Mouse (Mus musculus): ENCODE measurements at regions not wholly inside any gene's neighbourhood (a gene's known extent, or its start where the extent isn't known, plus 50 kb on each side); places are given as distances from the start of the nearest gene placed in this dataset.
"Not testable (repeated sequence)": the region's sequence is repeated elsewhere in the genome, so short reads cannot be mapped to it uniquely, and the experiment has no call there.

GRCm38 (mm10) chr14:17556458-17556857, 103.6 kb upstream of the Thrb start:
- DNase-seq (ENCODE audit: low read depth, low spot score), result no peak

DNA sequence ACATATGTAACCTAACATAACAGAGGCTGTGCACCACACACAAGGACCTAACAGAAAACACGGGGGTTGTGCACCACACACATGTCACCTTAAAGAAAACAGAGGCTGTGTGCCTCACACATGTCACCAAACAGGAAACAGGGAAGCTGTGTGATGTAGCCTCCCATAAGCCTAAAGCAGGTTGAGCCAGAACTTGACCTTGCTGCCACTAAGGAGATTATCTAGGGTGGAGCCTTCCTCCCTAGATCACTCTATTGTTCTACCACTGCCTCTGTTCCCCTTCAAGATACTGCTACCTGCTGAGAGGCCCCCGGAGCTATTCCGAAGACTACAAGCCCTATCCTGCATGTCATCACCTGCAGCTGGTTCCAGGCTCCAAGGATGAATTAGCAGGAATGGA, 100.1 kb upstream of the Thrb start:
- DNase-seq (ENCODE audit: low read depth, low spot score), result not testable (repeated sequence)

DNA sequence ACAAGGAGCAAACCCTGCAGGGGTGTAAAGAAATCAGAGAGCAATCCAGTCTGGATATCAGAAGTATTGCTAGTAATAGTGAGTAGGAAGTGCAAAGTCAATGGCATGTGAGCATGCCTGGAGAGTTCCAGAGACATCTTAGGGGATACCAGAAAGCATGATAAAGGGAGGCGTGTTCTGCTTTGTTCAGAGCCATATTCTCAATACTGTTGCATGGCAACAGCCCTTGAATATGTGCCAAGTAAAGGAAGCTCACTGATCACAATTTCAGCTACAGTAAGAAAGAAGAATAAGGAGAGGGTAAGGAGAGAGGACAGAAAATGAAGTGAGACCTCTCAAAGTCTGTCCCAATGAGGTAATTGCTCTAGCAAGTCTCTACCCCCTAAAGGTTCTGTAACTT, 92.1 kb upstream of the Thrb start:
- DNase-seq (ENCODE audit: low read depth, low spot score), result no peak

DNA sequence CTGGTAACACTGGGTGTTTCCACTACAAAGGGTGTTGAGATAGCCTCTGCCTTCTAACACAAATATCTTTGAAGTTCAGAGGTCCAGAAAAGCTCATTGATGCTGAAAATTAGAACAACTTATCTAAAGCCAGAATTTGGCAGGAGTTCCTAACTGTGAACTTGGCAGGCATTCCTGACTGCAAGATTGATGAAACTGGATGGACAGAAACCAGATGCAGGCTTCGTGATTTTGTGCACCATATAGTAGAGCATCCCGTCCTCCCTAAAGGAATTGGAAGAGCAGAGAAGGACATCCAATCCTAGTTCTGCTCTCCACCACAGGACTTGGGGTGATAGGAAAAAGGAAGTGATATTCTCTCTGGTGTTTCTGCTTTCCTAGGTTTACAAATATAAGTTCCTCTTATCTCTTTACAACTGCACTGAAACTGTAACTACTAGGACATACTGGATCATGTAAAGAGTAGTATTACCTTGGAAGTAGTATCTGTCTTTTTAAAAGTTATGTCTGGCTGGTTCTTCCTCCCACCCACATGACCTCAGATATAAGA, 90.9 kb upstream of the Thrb start:
- DNase-seq (ENCODE audit: low read depth, low spot score), result no peak

DNA sequence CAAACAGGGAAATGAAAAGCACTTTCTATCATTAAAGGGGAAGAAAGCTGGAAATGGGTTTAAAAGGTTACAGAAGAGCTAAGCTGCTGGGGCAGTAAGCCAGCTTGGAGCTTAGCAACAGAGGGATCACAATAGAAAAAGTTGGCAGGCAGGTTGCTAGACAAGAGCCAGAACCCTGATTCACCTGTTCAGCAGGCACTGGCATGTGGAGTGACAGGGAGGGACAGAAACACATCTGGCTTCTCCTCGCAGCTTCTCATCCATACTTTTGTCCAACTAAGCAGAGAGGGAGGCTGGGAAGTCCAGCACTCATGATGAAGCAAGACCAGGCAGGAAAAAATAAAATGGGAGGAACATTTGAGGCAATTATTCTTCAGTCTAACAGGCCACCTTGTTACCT, 81.3 kb upstream of the Thrb start:
- DNase-seq (ENCODE audit: low read depth, low spot score), result peak; percentile 24

- DNase-seq (ENCODE audit: low read depth, low spot score), result no peak
These were observed 70.5 kb upstream of the Thrb start for GRCm38 (mm10) chr14:17589595-17589994.

DNA sequence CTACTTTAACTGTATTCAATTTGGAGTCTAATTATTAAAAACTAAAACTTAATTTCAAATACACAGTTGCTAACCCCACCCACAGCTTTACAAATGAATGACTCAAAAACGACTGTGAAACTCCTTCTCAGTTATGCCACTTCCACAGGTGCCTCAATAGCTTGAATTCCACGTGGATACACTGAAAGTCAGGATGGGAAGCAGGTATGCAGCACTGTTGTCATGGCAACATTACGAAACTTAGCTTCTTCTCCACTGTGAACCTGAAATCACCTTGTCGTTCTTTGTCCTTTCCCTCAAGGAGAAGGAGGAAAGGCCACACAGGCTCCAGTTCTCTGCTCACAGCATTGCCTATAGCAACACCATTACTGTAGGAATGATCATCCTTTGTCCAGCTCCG, 60.5 kb upstream of the Thrb start:
- DNase-seq (ENCODE audit: low read depth, low spot score), result no peak

DNA sequence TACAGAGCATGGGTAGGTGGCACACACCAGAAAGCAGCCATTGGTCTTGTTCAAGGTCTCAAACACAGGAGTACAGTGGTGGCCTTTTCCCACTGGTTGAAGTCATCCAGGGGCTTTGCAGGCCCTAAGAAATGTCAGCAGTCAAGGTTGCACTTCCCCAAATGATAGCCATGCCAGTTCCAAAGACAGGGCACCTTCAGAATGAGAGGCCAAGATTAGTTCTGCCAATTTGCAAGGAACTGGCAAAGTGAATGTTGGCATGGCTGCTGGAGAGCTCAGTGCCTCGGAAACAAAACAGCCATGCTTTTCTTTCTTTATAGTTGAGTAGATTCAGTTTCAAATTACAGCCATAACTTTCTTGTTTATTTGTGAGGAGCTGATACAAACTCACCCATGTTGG, 57.7 kb upstream of the Thrb start:
- no peak for DNase-seq (ENCODE audit: low read depth, low spot score)

DNA sequence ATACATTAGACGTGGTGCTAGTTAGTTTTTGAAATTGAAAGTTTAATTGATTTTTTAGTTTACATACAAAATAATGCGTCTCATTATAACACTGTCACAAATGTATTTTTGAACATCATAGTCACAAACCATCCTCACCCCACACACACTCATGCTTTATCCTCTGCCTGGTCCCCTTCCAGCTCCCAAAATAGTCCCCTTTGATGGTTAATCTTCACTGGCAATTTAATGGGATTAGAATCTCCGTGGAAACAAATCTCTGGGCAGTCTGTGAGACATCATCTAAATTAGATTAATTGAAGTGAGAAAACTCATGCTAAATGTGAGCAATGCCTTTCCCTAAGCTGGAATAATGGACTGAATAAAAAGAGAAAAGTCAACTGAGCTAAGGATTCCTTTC, 54.0 kb upstream of the Thrb start:
- DNase-seq (ENCODE audit: low read depth, low spot score), result peak; percentile 29

DNA sequence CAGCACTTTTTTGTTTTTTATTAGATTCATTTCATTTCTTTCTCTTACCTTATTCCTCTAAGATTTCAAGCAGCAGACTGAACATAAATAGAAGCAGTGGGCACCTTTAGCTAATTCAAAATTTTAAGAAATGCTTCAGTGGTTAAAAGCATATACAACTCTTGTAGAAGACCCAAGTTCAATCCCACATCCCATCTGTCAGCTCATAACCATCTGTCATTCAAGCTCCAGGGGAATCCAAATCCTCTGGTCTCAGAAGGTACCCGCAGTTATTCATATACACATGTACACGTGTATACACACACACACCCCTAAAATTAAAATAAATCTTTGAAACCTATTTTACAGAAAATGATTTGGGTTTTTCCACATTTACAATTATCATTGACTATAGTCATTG, 52.9 kb upstream of the Thrb start:
- no peak for DNase-seq (ENCODE audit: low read depth, low spot score)

All from retina, postnatal 7 days (tissue).